Mouse (Mus musculus): ENCODE results near the gene Tnfsf9. TPM values are rescaled to one million over a fixed set of nuclear protein-coding genes. Genes with fewer than 3 reads are reported as not detected.
A peak's percentile ranks its signal among the peaks of the same experiment; 100 is the strongest.

Tnfsf9 gene
- total RNA-seq, 2 experiments from 2014 or later: 1.1 to 3.0 TPM

GRCm38 (mm10) chr17:57094222-57094621, 10.9 kb upstream of the Tnfsf9 start:
- no peak for ATAC-seq (replicated peaks; ENCODE audit: poor library complexity, severe bottlenecking)

- ATAC-seq (replicated peaks; ENCODE audit: poor library complexity, severe bottlenecking): peak; percentile 77
Measured at GRCm38 (mm10) chr17:57095855-57096622, 9.1 kb upstream of the Tnfsf9 start.

GRCm38 (mm10) chr17:57096623-57096920, 8.6 kb upstream of the Tnfsf9 start:
- peak; percentile 42 for ATAC-seq (replicated peaks; ENCODE audit: poor library complexity, severe bottlenecking)

GRCm38 (mm10) chr17:57098321-57098720, 6.8 kb upstream of the Tnfsf9 start:
- ATAC-seq (replicated peaks; ENCODE audit: poor library complexity, severe bottlenecking): no peak

GRCm38 (mm10) chr17:57099629-57100325, 5.3 kb upstream of the Tnfsf9 start:
- 0 out of 2 replicates have a peak, but pooled peaks have one; percentile 14 for ATAC-seq (replicated peaks; ENCODE audit: poor library complexity, severe bottlenecking)

- ATAC-seq (replicated peaks; ENCODE audit: poor library complexity, severe bottlenecking): peak; percentile 39
Measured at GRCm38 (mm10) chr17:57102276-57102675, 2.8 kb upstream of the Tnfsf9 start.

GRCm38 (mm10) chr17:57104496-57104895, 629 bp upstream of the Tnfsf9 start:
- ATAC-seq (replicated peaks; ENCODE audit: poor library complexity, severe bottlenecking): peak; percentile 23

GRCm38 (mm10) chr17:57106035-57106368, 877 bp downstream of the Tnfsf9 start:
- ATAC-seq (replicated peaks; ENCODE audit: poor library complexity, severe bottlenecking): no peak

- ATAC-seq (replicated peaks; ENCODE audit: poor library complexity, severe bottlenecking): no peak
Measured at GRCm38 (mm10) chr17:57107064-57107463, 1.9 kb downstream of the Tnfsf9 start.

- ATAC-seq (replicated peaks; ENCODE audit: poor library complexity, severe bottlenecking): no peak
Measured at GRCm38 (mm10) chr17:57108040-57108665, 3.0 kb downstream of the Tnfsf9 start.

GRCm38 (mm10) chr17:57108666-57109171, 3.6 kb downstream of the Tnfsf9 start:
- ATAC-seq (replicated peaks; ENCODE audit: poor library complexity, severe bottlenecking): no peak

- ATAC-seq (replicated peaks; ENCODE audit: poor library complexity, severe bottlenecking): no peak
Measured at GRCm38 (mm10) chr17:57110005-57110404, 4.9 kb downstream of the Tnfsf9 start.

- peak; percentile 96 for ATAC-seq (replicated peaks; ENCODE audit: poor library complexity, severe bottlenecking)
Measured at GRCm38 (mm10) chr17:57112768-57113474, 7.8 kb downstream of the Tnfsf9 start.

- ATAC-seq (replicated peaks; ENCODE audit: poor library complexity, severe bottlenecking): no peak
Measured at GRCm38 (mm10) chr17:57116801-57117200, 11.7 kb downstream of the Tnfsf9 start.

GRCm38 (mm10) chr17:57118524-57119349, 13.6 kb downstream of the Tnfsf9 start:
- ATAC-seq (replicated peaks; ENCODE audit: poor library complexity, severe bottlenecking): peak; percentile 69

GRCm38 (mm10) chr17:57121856-57122255, 16.7 kb downstream of the Tnfsf9 start:
- no peak for ATAC-seq (replicated peaks; ENCODE audit: poor library complexity, severe bottlenecking)

- no peak for ATAC-seq (replicated peaks; ENCODE audit: poor library complexity, severe bottlenecking)
Measured at GRCm38 (mm10) chr17:57123192-57124118, 18.3 kb downstream of the Tnfsf9 start.

- no peak for ATAC-seq (replicated peaks; ENCODE audit: poor library complexity, severe bottlenecking)
Measured at GRCm38 (mm10) chr17:57124792-57125191, 19.7 kb downstream of the Tnfsf9 start.

All from granulocyte monocyte progenitor cell, adult 5-6 weeks (primary cell).